Mouse (Mus musculus) megakaryocyte, embryonic 14.5 days (primary cell): Measurements from ENCODE around the gene Fam25c.

ENCODE experiments used
- FLI1 ChIP-seq: IDR thresholded peaks from 2 replicates; pipeline ENCODE4 v1.6.1; 2012; ENCODE audit warnings: low read length, inconsistent platforms, mixed read lengths
- GATA1 ChIP-seq: IDR thresholded peaks from 3 replicates; pipeline ENCODE4 v1.6.1; 2012; ENCODE audit warnings: mixed read lengths, low read length, inconsistent platforms, borderline replicate concordance

GRCm38 (mm10) chr14:34332476-34332875 lies 22.8 kb downstream of the Fam25c start:
- TF ChIP-seq GATA1 (no peak), FLI1 (no peak)
